ENCODE assay signal across 29 mouse cellular contexts in the genomic region with DNA sequence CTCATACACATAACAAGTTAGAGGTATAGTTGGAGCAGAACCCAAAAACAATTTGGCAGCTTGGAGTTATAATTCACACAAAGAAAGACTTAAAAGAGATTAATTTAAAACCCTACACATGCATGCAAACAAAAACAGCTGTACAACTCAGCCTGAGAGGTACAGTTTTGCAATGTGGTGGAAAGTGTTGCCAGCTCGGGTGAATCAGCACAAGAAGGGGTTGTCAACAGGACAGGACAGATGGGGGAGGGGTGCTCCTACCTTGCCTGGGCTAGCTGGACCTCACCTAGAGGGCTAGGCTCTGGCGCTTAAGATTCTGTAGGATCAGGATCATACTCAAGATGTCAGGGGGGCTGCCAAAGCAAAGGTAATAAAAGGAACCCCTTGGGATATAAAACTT. TPM values are rescaled to one million over a fixed set of nuclear protein-coding genes. Genes with fewer than 3 reads are reported as not detected.
"Had no signal": no experiment of that assay in that cellular context is flagged by ENCODE, and none has a peak within 500 bp of the region (broad histone marks: within the 10 kb centered on the region; RNA-seq: fewer than 3 reads in every experiment).

No protein-coding gene starts in this region.

- H3K27me3 ChIP-seq: lung, embryonic 15.5 days; neural tube, embryonic 13.5 days had no signal

- H3K36me3 ChIP-seq: limb, embryonic 10.5 days; limb, embryonic 13.5 days; lung, embryonic 15.5 days; midbrain, embryonic 10.5 days; midbrain, embryonic 13.5 days; neural tube, embryonic 13.5 days; stomach, embryonic 15.5 days had no signal

- H3K27ac ChIP-seq: kidney, postnatal 0 days; limb, embryonic 10.5 days; limb, embryonic 13.5 days; liver, embryonic 14.5 days; lung, embryonic 15.5 days; midbrain, embryonic 10.5 days; midbrain, embryonic 13.5 days; neural tube, embryonic 13.5 days; stomach, embryonic 15.5 days had no signal

- H3K4me3 ChIP-seq: limb, embryonic 10.5 days; limb, embryonic 13.5 days; lung, embryonic 15.5 days; megakaryocyte, embryonic 14.5 days; midbrain, embryonic 10.5 days; midbrain, embryonic 13.5 days; myocyte; neural tube, embryonic 13.5 days; stomach, embryonic 15.5 days had no signal

- H3K9ac ChIP-seq: limb, embryonic 13.5 days; liver, embryonic 14.5 days; liver, postnatal 0 days; lung, embryonic 15.5 days; midbrain, embryonic 13.5 days; neural tube, embryonic 13.5 days; stomach, embryonic 15.5 days had no signal

- H3K4me1 ChIP-seq: limb, embryonic 10.5 days; limb, embryonic 13.5 days; lung, embryonic 15.5 days; megakaryocyte, embryonic 14.5 days; midbrain, embryonic 10.5 days; midbrain, embryonic 13.5 days; neural tube, embryonic 13.5 days; stomach, embryonic 15.5 days had no signal

- DNase-seq: kidney, adult 2 months; kidney, postnatal 36 days; liver, postnatal 0 days; lung, postnatal 10 days; lung, postnatal 36 days; retina, postnatal 1 day; right cerebral cortex, postnatal 25 days; spleen, adult 18-20 months; thymus, postnatal 36 days had no signal

RNA-seq across cellular contexts. Expression of a gene that starts 8.5 kb away (rescaled TPM):
- total RNA-seq: monocyte, adult 5-6 weeks; neutrophil, adult 5-6 weeks had no signal
- polyA plus RNA-seq: kidney, adult 2 months; kidney, embryonic 14.5 days; kidney, postnatal 0 days; limb, embryonic 10.5 days; liver, embryonic 11.5 days; liver, postnatal 0 days; lung, embryonic 15.5 days; midbrain, embryonic 10.5 days; midbrain, embryonic 13.5 days; myocyte had no signal

RNA-seq across cellular contexts. Expression of a gene that starts 14.7 kb away (rescaled TPM):
- total RNA-seq: layer of hippocampus, adult 18-20 months; layer of hippocampus, postnatal 25 days; left cerebral cortex, adult 18-20 months; left cerebral cortex, postnatal 25 days; monocyte, adult 5-6 weeks; neutrophil, adult 5-6 weeks had no signal
- polyA plus RNA-seq: kidney, adult 2 months; kidney, embryonic 14.5 days; kidney, postnatal 0 days; limb, embryonic 10.5 days; limb, embryonic 13.5 days; liver, embryonic 11.5 days; liver, embryonic 14.5 days; liver, postnatal 0 days; lung, embryonic 15.5 days; midbrain, embryonic 10.5 days; midbrain, embryonic 13.5 days; myocyte; neural tube, embryonic 13.5 days; stomach, embryonic 15.5 days had no signal

RNA-seq across cellular contexts. Expression of a gene that starts 27.4 kb away (rescaled TPM):
- total RNA-seq: monocyte, adult 5-6 weeks; neutrophil, adult 5-6 weeks had no signal
- polyA plus RNA-seq: liver, postnatal 0 days; myocyte had no signal

RNA-seq across cellular contexts. Expression of a gene that starts 46.5 kb away (rescaled TPM):
- total RNA-seq: layer of hippocampus, adult 18-20 months; layer of hippocampus, postnatal 25 days; left cerebral cortex, adult 18-20 months; left cerebral cortex, postnatal 25 days; monocyte, adult 5-6 weeks had no signal
- polyA plus RNA-seq: kidney, adult 2 months; limb, embryonic 10.5 days; liver, embryonic 11.5 days; liver, postnatal 0 days; midbrain, embryonic 10.5 days; midbrain, embryonic 16.5 days; myocyte had no signal
